Mouse (Mus musculus) stomach, embryonic 15.5 days (tissue): ENCODE measurements around the gene Ddx5. TPM values are rescaled to one million over a fixed set of nuclear protein-coding genes. Genes with fewer than 3 reads are reported as not detected.

Experiments used
- ATAC-seq: fragments of 200-750 bp; cut with Nextera tagmentation; 2 replicates; pipeline ENCODE4 v1.8.0; 2017; ENCODE audit warnings: low read depth, moderate number of reproducible peaks, moderate TSS enrichment; ENCODE audit not compliant: insufficient read depth, low FRiP score
- H3K27ac ChIP-seq: fragments of 300-500 bp; sonication (generic); 2 replicates; pipeline ENCODE4 v1.5.1; 2015; ENCODE audit warnings: mild to moderate bottlenecking, inconsistent platforms
- H3K27me3 ChIP-seq: fragments of 300-500 bp; sonication (generic); replicated peaks from 2 replicates; pipeline ENCODE4 v1.6.1; 2015; ENCODE audit warnings: inconsistent platforms
- H3K36me3 ChIP-seq: fragments of 300-500 bp; sonication (generic); 2 replicates; pipeline ENCODE4 v1.6.1; 2015; ENCODE audit warnings: inconsistent platforms
- H3K4me1 ChIP-seq: fragments of 300-500 bp; sonication (generic); 2 replicates; pipeline ENCODE4 v1.6.1; 2015; ENCODE audit warnings: inconsistent platforms
- H3K4me2 ChIP-seq: fragments of 300-500 bp; sonication (generic); 2 replicates; pipeline ENCODE4 v1.6.1; 2015; ENCODE audit warnings: mild to moderate bottlenecking, inconsistent platforms
- H3K4me3 ChIP-seq: fragments of 300-500 bp; sonication (generic); replicated peaks from 2 replicates; pipeline ENCODE4 v1.5.1; 2015; ENCODE audit warnings: inconsistent platforms
- H3K9ac ChIP-seq: fragments of 300-500 bp; sonication (generic); 2 replicates; pipeline ENCODE4 v1.6.1; 2015; ENCODE audit warnings: inconsistent platforms
- H3K9me3 ChIP-seq: fragments of 300-500 bp; sonication (generic); 2 replicates; pipeline ENCODE4 v1.6.1; 2016; ENCODE audit warnings: inconsistent platforms
- WGBS: fragments of 180-500 bp; shearing (Covaris S2); methylation state at CpG from one replicate; pipeline ENCODE4 v1.1.7; 2015; 5-methylcytosine and 5-hydroxymethylcytosine counted together
- polyA plus RNA-seq: library from polyadenylated mRNA; unstranded; fragments of >200 nt; fragmentation: Nextera tagmentation; extraction: Ambion mirVana; gene quantifications from 2 replicates; pipeline ENCODE4 v1.2.1, GENCODE M21; 2015

The Ddx5 gene
- polyA plus RNA-seq, 1 experiment from 2014 or later: 295 TPM

DNA sequence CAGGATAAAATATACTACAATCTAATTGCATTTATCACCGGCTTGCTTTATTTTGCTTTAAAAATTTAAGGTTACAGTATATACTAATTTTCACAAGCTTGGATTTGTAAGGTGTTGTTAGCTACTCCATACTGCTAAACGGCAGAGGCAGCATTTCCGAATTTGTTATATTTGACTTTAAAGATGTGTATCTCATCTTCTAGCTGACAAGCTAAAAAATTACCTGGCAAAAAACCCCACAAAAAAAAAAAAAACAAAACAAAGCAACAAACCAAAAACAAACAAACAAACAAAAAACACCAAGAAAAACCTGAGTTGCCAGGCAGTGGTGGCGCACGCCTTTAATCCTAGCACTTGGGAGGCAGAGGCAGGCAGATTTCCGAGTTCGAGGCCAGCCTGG is 10.9 kb downstream of the Ddx5 start:
- Histone ChIP-seq H3K27me3 (no peaks in the 10 kb centered on the region), H3K4me1 (0 out of 2 replicates have a peak, but pooled peaks cover 10% of the 10 kb centered on the region), H3K9me3 (no peaks in the 10 kb centered on the region), H3K9ac (no peak overlapping the region), H3K36me3 (peaks cover 35% of the 10 kb centered on the region), H3K4me2 (peak overlapping the region; percentile 74), H3K27ac (no peak overlapping the region), H3K4me3 (peak overlapping the region; percentile 76; the same call in 1 of the 2 replicates)
- 85% methylated on average over 7 of the region's 7 CpGs for WGBS
- ATAC-seq: no peak

GRCm38 (mm10) chr11:106777395-106777794 is 11.6 kb downstream of the Ddx5 start:
- Histone ChIP-seq H3K9ac (no peak overlapping the region), H3K27me3 (no peaks in the 10 kb centered on the region), H3K27ac (no peak overlapping the region), H3K4me1 (0 out of 2 replicates have a peak, but pooled peaks cover 7% of the 10 kb centered on the region), H3K9me3 (no peaks in the 10 kb centered on the region), H3K4me2 (no peak overlapping the region), H3K36me3 (peaks cover 28% of the 10 kb centered on the region), H3K4me3 (no peak overlapping the region)
- ATAC-seq: no peak
- 81% methylated on average over 3 of the region's 3 CpGs for WGBS

DNA sequence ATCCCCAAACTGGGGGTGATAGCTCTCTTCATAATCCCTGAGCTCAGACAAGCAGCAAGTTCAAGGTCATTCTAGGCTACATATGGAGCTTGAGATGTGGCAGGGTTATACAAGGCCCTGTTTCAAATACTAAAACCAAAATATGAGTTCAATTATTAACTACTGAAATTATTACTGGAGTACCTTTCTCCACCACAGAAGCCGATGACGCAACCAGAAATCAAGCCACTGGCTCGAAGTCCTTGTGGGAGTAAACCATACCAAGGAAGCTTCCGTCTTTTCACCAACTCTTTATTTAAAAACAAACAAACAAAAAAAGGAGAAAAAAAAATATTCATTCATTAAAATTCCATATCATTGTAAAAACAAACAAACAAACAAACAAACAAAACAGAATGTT is 12.0 kb downstream of the Ddx5 start:
- no peak overlapping the region for H3K27ac ChIP-seq
- no peak overlapping the region for H3K4me2 ChIP-seq

DNA sequence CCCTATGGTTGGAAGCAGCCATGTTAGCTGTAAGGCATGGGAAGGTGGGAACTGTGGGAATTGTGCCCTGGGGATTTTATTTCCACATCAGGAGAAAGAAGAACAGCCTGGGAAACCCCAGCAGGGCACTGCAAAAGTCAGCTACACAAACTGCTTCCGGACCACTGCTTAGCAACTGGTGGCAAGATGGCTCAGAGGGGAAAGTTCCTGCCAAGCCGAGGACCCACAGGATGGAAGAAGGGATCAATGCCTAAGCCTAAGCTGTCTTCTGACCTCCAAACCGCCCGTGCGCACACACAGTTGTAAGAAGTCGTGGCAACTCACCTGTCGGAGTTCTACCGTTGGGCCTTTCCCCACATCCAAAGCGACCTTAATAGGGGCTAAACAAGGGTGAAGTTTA is 15.9 kb downstream of the Ddx5 start:
- 0 out of 2 replicates have a peak, but pooled peaks cover 7% of the 10 kb centered on the region for H3K4me1 ChIP-seq
- H3K27me3 ChIP-seq: no peaks in the 10 kb centered on the region
- H3K9ac ChIP-seq: no peak overlapping the region
- 92% methylated on average over 9 of the region's 9 CpGs for WGBS
- H3K36me3 ChIP-seq: peaks cover 46% of the 10 kb centered on the region
- no peak overlapping the region for H3K4me2 ChIP-seq
- H3K4me3 ChIP-seq: no peak overlapping the region
- no peaks in the 10 kb centered on the region for H3K9me3 ChIP-seq
- H3K27ac ChIP-seq: no peak overlapping the region
- ATAC-seq: no peak

More for the DNA sequence above, 12.0 kb downstream of the Ddx5 start:
- ATAC-seq: no peak
- H3K36me3 ChIP-seq: peaks cover 29% of the 10 kb centered on the region
- no peaks in the 10 kb centered on the region for H3K27me3 ChIP-seq
- H3K4me3 ChIP-seq: no peak overlapping the region
- H3K9me3 ChIP-seq: no peaks in the 10 kb centered on the region
- WGBS: 87% methylated on average over 4 of the region's 4 CpGs
- H3K9ac ChIP-seq: no peak overlapping the region
- H3K4me1 ChIP-seq: 0 out of 2 replicates have a peak, but pooled peaks cover 7% of the 10 kb centered on the region

DNA sequence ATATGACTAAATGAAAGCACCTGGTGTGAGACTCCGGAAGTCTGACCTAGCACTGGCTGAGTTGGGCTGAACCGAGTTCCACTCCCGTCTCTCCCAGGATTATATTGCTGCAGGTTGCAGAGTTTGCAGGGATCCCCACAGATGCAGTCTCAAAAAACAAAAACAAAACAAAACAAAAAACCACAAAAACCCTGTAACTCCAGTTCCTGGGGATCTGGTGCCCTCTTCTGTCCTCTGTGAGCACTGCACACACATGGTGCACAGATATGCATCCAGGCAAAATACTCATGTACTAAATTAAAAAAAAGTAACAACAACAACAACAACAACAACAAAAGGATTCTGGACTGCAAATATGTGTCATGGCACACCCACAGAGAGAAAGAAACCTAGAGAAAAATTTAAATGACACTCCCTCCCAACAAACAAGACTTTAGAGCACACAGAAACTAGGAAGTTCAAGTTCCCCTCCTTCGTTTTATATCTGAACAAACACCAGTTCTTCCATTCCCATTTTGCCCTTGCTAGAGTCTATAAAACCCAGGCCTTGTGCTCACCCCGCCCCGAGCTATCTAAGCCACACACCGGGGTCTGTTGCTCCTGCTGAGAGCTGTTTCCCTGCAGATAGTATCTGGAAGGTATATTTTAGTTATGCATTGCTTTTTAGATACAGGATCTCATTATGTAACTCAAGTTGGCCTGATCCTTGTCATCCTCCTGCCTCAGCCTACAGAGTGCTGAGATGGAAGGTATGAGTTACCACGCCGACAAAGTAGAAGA is 18.6 kb downstream of the Ddx5 start:
- no peaks in the 10 kb centered on the region for H3K27me3 ChIP-seq
- no peak overlapping the region for H3K4me2 ChIP-seq
- H3K36me3 ChIP-seq: peaks cover 57% of the 10 kb centered on the region
- ATAC-seq: no peak
- H3K4me3 ChIP-seq: no peak overlapping the region
- H3K27ac ChIP-seq: no peak overlapping the region
- H3K9me3 ChIP-seq: no peaks in the 10 kb centered on the region
- WGBS: 92% methylated on average over 9 of the region's 9 CpGs
- H3K9ac ChIP-seq: no peak overlapping the region
- H3K4me1 ChIP-seq: no peaks in the 10 kb centered on the region

DNA sequence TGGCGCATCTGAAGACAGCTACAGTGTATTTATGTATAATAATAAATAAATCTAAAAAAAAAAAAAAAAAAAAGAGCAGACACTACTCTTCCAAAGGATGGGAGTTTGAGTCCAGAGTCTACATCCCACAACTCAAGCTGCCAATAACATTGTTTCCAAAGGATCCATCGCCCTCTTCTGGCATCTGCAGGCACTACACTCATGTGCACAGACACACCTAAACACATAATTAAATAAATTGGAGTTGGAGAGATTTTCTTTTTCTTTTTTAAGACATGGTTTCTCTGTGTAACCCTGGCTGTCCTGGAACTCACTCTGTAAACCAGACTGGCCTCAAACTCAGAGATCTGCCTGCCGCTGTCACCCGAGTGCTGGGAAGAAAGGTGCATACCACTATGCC is 21.5 kb downstream of the Ddx5 start:
- ATAC-seq: no peak
- no peak overlapping the region for H3K27ac ChIP-seq
- no peaks in the 10 kb centered on the region for H3K9me3 ChIP-seq
- no peak overlapping the region for H3K9ac ChIP-seq
- H3K4me1 ChIP-seq: peaks cover 8% of the 10 kb centered on the region; the same call in 1 of the 2 replicates
- 90% methylated on average over 4 of the region's 4 CpGs for WGBS
- no peak overlapping the region for H3K4me3 ChIP-seq
- H3K27me3 ChIP-seq: no peaks in the 10 kb centered on the region
- no peak overlapping the region for H3K4me2 ChIP-seq
- H3K36me3 ChIP-seq: peaks cover 38% of the 10 kb centered on the region

DNA sequence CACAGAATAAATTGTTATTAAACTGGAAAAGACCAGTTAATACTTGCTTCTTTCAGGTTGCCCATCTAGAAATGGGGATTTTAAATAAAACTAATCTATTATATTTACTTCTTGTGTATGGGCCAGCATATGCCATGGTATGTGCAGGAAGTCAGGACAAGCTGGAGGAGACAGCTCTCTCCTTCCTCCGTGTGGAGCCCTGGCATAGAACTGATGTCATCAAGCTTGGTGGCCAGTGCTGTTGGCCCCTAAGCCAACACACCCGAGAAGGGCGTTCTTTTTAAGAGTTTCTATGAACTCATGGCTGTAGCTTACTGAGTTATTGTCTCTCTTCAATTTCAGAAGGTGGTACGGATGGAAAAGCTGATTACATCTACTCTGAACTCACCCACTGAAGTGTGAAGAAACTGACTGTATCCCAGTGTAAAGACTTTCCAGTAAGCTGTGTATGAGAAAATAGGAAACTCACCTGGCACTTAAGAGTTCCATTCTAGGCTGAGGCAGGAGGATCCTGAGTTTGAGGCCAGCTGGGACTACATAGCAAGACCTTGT is 22.3 kb downstream of the Ddx5 start:
- Histone ChIP-seq H3K36me3 (peaks cover 35% of the 10 kb centered on the region), H3K27me3 (no peaks in the 10 kb centered on the region), H3K4me3 (no peak overlapping the region), H3K27ac (no peak overlapping the region), H3K9ac (no peak overlapping the region), H3K4me1 (peaks cover 15% of the 10 kb centered on the region), H3K4me2 (no peak overlapping the region), H3K9me3 (no peaks in the 10 kb centered on the region)
- WGBS: 88% methylated on average over 4 of the region's 4 CpGs
- ATAC-seq: no peak

GRCm38 (mm10) chr11:106762800-106763185 is 26.2 kb downstream of the Ddx5 start:
- peak overlapping the region; percentile 89 for H3K27ac ChIP-seq
- H3K27me3 ChIP-seq: no peaks in the 10 kb centered on the region
- H3K4me2 ChIP-seq: no peak overlapping the region
- H3K36me3 ChIP-seq: peaks cover 12% of the 10 kb centered on the region
- H3K4me3 ChIP-seq: no peak overlapping the region
- no peak overlapping the region for H3K9ac ChIP-seq
- whole genome bisulfite sequencing: 60% methylated on average over 9 of the region's 9 CpGs
- no peak for ATAC-seq
- H3K4me1 ChIP-seq: peaks cover 18% of the 10 kb centered on the region
- H3K9me3 ChIP-seq: no peaks in the 10 kb centered on the region

- 12% methylated on average over 5 of the region's 5 CpGs for WGBS
- Histone ChIP-seq H3K27me3 (no peaks in the 10 kb centered on the region), H3K36me3 (peaks cover 7% of the 10 kb centered on the region; the same call in 1 of the 2 replicates), H3K4me3 (no peak overlapping the region), H3K9ac (no peak overlapping the region), H3K4me2 (no peak overlapping the region), H3K9me3 (no peaks in the 10 kb centered on the region), H3K4me1 (peaks cover 18% of the 10 kb centered on the region), H3K27ac (peak overlapping the region; percentile 89)
- ATAC-seq: peak; percentile 70
Measured at GRCm38 (mm10) chr11:106762139-106762799, 26.7 kb downstream of the Ddx5 start.

DNA sequence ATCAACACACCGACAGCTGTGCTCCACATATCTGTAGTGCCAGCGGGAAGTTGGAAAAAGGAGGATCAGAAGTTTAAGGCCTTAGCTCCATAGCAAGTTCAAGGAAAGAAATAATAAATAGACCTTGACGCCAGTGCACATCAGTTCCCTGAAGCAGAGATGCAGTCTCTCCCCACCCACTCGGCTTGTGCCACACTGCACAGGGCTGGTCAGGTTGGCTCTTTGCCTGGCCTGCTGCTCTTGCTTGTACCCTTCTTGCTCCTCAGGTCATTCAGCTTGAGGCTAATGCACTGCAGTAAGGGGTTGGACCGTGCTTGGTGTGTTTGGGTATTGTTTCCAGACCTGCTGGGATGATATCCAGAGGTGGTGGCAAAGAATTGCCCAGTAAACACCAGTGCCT is 28.5 kb downstream of the Ddx5 start:
- WGBS: 91% methylated on average over 5 of the region's 5 CpGs
- H3K4me1 ChIP-seq: peaks cover 18% of the 10 kb centered on the region
- ATAC-seq: no peak
- H3K27ac ChIP-seq: no peak overlapping the region
- no peak overlapping the region for H3K4me2 ChIP-seq
- H3K9ac ChIP-seq: no peak overlapping the region
- H3K4me3 ChIP-seq: no peak overlapping the region
- no peaks in the 10 kb centered on the region for H3K36me3 ChIP-seq
- H3K9me3 ChIP-seq: no peaks in the 10 kb centered on the region
- H3K27me3 ChIP-seq: no peaks in the 10 kb centered on the region

GRCm38 (mm10) chr11:106759028-106759427 is 30.0 kb downstream of the Ddx5 start:
- Histone ChIP-seq H3K9ac (no peak overlapping the region), H3K4me3 (no peak overlapping the region), H3K27me3 (no peaks in the 10 kb centered on the region), H3K27ac (no peak overlapping the region), H3K4me2 (no peak overlapping the region), H3K4me1 (peaks cover 18% of the 10 kb centered on the region), H3K9me3 (no peaks in the 10 kb centered on the region), H3K36me3 (no peaks in the 10 kb centered on the region)
- 91% methylated on average over 3 of the region's 3 CpGs for WGBS
- no peak for ATAC-seq

- no peak overlapping the region for H3K27ac ChIP-seq
- no peaks in the 10 kb centered on the region for H3K9me3 ChIP-seq
- no peak overlapping the region for H3K4me2 ChIP-seq
- H3K4me3 ChIP-seq: no peak overlapping the region
- no peaks in the 10 kb centered on the region for H3K36me3 ChIP-seq
- 61% methylated on average over 5 of the region's 5 CpGs for WGBS
- H3K4me1 ChIP-seq: no peaks in the 10 kb centered on the region; the same call in 1 of the 2 replicates
- no peak for ATAC-seq
- H3K9ac ChIP-seq: no peak overlapping the region
- H3K27me3 ChIP-seq: no peaks in the 10 kb centered on the region
Measured at GRCm38 (mm10) chr11:106755583-106755982, 33.4 kb downstream of the Ddx5 start.
